Mouse (Mus musculus) kidney, adult 18-20 months (tissue): ENCODE results near the gene V1rd19.
"Not testable (repeated sequence)": the region's sequence is repeated elsewhere in the genome, so short reads cannot be mapped to it uniquely, and the experiment has no call there.

Experiments
- DNase-seq: peaks from one replicate; pipeline ENCODE4 v3.0.0; 2021

V1rd19 gene

DNA sequence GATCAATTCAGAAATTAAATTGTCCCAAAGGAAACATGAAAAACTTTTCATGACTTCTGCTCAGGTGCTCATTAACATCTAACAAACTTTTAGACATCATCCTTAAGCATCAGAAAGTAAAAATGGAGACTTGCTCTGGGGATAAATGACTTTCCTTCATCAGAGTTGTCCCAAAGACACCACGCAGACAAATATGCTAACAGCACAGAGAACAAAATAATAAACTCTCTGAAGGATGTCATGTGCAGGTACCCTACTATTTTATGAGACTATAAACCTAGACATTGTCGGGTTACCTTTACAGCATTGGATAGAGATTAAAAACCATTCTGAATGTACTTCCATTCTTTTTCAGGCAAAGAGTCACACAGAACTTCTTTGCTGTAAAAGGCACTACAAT lies at the start of gene V1rd19:
V1rd19 (plus strand) TSS at position 301 of the 400 bp plus-strand sequence.
- DNase-seq = no peak

DNA sequence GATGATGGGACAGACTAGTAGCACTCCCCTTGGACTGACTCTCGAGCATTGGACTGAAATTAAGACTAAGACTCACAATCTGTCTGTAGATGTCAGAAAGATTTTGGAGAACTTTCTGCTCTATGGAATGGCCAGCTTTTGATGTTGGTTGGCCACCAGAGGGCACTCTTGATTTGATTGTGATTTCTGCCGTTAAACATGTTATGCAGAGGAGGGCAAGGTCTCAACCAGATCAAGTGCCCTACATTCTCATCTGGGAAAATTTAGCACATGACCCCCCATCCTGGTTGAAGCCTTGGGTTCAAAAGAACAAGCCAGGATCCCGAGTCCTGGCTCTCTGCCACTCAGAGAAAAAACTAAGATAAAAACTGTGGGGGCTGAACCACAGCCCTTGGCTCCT lies 33.4 kb upstream of the V1rd19 start:
- DNase-seq = peak; percentile 25

GRCm38 (mm10) chr7:23974315-23974714 lies 27.2 kb upstream of the V1rd19 start, which contains the start of gene Vmn1r181:
Gene Vmn1r181, plus strand, starts transcription at chr7:23974615.
- not testable (repeated sequence) for DNase-seq

DNA sequence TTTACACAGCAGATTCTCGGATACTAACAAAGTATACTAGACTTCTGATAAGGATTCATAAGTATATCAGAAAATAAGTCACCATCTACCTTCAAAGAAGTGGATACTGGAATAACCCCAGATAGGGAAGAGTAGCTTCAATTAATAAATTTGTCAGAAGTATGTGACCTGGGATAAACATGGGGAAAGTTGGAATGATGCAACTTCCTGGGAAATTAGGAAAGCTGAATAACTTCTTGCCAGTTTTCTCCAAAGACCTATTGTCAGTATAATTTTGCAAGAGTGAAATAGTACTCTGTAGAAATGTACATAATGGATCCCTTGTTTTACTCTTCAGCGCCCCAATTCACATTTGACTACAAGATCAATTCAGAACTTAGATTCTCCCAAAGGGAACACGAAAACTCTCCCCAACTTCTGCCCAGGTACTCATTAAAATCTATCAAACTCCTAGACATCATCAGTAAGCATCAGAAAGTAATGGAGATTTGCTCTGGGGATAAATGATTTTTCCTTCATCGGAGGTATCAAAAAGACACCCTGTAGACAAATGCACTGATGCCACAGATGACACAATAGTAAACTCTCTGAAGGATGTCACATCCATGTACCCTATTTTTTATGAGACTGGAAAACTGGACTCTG lies 51.3 kb downstream of the V1rd19 start, which contains the start of gene Vmn1r183:
Vmn1r183 (plus strand) TSS at position 595 of the 645 bp plus-strand sequence.
- no peak for DNase-seq
